Mouse (Mus musculus) C2C12 (cell line): Measurements from ENCODE around the gene Cbfa2t3.

Experiments
- CEBPB ChIP-seq: IDR thresholded peaks from one replicate; pipeline ENCODE4 v1.6.1; 2011; ENCODE audit warnings: low read depth, mild to moderate bottlenecking, control low read depth, moderate library complexity
- CTCF ChIP-seq: IDR thresholded peaks from one replicate; pipeline ENCODE4 v1.5.1; 2011; ENCODE audit not compliant: control insufficient read depth, insufficient read depth, insufficient read length
- FOSL1 ChIP-seq: IDR thresholded peaks from one replicate; pipeline ENCODE4 v1.8.0; 2011; ENCODE audit warnings: mild to moderate bottlenecking, low read length; ENCODE audit not compliant: poor library complexity, insufficient read depth, severe bottlenecking
- MAX ChIP-seq: IDR thresholded peaks from one replicate; pipeline ENCODE4 v1.6.1; 2011; ENCODE audit warnings: mild to moderate bottlenecking, control low read depth
- USF1 ChIP-seq: IDR thresholded peaks from one replicate; pipeline ENCODE4 v1.6.1; 2011; ENCODE audit warnings: low read depth, mild to moderate bottlenecking, control low read depth, moderate library complexity

- TF ChIP-seq CTCF (no peak), MAX (no peak), USF1 (no peak), FOSL1 (no peak), CEBPB (no peak)
Observed at GRCm38 (mm10) chr8:122586749-122587148, 112.2 kb downstream of the Cbfa2t3 start.
